Mouse (Mus musculus) bone marrow, adult 2 months (tissue): ENCODE measurements around the gene Klhdc3.

ENCODE experiments used
- CTCF ChIP-seq: fragments of 200-500 bp; IDR thresholded peaks from 2 replicates; pipeline ENCODE4 v1.5.1; 2011; ENCODE audit warnings: low read length, control low read depth; ENCODE audit not compliant: control insufficient read depth, insufficient read depth
- POLR2A ChIP-seq: fragments of 200-500 bp; IDR thresholded peaks from 2 replicates; pipeline ENCODE4 v1.6.1; 2011; ENCODE audit warnings: low read depth, mild to moderate bottlenecking, control low read depth, low read length, borderline replicate concordance; ENCODE audit not compliant: control insufficient read depth

- no peak for TF ChIP-seq CTCF
- no peak for TF ChIP-seq POLR2A
Observed at GRCm38 (mm10) chr17:46627409-46627808, 53.3 kb downstream of the Klhdc3 start.
